In the genomic region with DNA sequence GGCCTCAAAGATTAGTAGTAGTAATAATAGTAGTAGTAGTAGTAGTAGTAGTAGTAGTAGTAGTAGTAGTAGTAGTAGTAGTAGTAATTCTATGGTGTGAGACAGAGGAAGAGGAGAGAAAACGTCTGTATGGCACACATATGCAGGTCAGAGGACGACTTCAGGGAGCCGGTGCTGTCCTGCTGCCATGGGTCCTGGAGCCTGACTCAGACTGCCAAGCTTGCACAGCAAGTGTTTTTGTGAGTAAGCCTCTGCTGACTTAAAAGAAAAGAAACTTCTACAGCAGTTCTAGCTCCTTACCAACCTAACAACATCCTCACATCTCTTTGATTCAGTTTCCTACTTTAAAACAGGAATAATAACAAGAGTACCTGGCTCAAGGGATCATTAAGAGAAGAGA, we compare ENCODE assay signal across 22 mouse cellular contexts.
"Had no signal": no experiment of that assay in that cellular context is flagged by ENCODE, and none has a peak within 500 bp of the region (broad histone marks: within the 10 kb centered on the region; RNA-seq: fewer than 3 reads in every experiment).

No protein-coding gene starts in this region.

- H3K4me3 ChIP-seq: layer of hippocampus, adult 2 months; limb, embryonic 10.5 days; limb, embryonic 13.5 days; liver, embryonic 12.5 days; liver, embryonic 15.5 days; lung, embryonic 15.5 days; megakaryocyte, embryonic 14.5 days; midbrain, embryonic 10.5 days; midbrain, embryonic 13.5 days; neural tube, embryonic 12.5 days; neural tube, embryonic 15.5 days had no signal

- H3K27ac ChIP-seq: kidney, postnatal 0 days; layer of hippocampus, adult 2 months; limb, embryonic 10.5 days; liver, embryonic 12.5 days; liver, embryonic 15.5 days; lung, embryonic 15.5 days; midbrain, embryonic 10.5 days; midbrain, embryonic 13.5 days; neural tube, embryonic 12.5 days; neural tube, embryonic 15.5 days had no signal

- H3K36me3 ChIP-seq: limb, embryonic 13.5 days; liver, embryonic 15.5 days; lung, embryonic 15.5 days; neural tube, embryonic 12.5 days; neural tube, embryonic 15.5 days had no signal

- H3K9ac ChIP-seq: limb, embryonic 13.5 days; liver, embryonic 12.5 days; liver, embryonic 15.5 days; lung, embryonic 15.5 days; midbrain, embryonic 13.5 days; neural tube, embryonic 12.5 days; neural tube, embryonic 15.5 days had no signal

- H3K9me3 ChIP-seq: limb, embryonic 10.5 days; limb, embryonic 13.5 days; liver, embryonic 12.5 days; liver, embryonic 15.5 days; lung, embryonic 15.5 days; megakaryocyte, embryonic 14.5 days; midbrain, embryonic 10.5 days; midbrain, embryonic 13.5 days; neural tube, embryonic 12.5 days; neural tube, embryonic 15.5 days had no signal

- ATAC-seq: liver, embryonic 12.5 days; midbrain, embryonic 13.5 days; midbrain, embryonic 16.5 days had no signal

- H3K27me3 ChIP-seq: limb, embryonic 13.5 days; liver, embryonic 12.5 days; liver, embryonic 15.5 days; lung, embryonic 15.5 days; midbrain, embryonic 13.5 days; neural tube, embryonic 12.5 days; neural tube, embryonic 15.5 days had no signal

- DNase-seq: kidney, adult 9 months; kidney, postnatal 25 days; layer of hippocampus, adult 9-11 months; liver; lung, adult 18-20 months; lung, postnatal 10 days; lung, postnatal 36 days; thymus, adult 18-20 months; thymus, postnatal 4 days had no signal

- H3K4me1 ChIP-seq: liver, embryonic 15.5 days; midbrain, embryonic 10.5 days; midbrain, embryonic 13.5 days; neural tube, embryonic 12.5 days; neural tube, embryonic 15.5 days had no signal

- H3K4me2 ChIP-seq: limb, embryonic 13.5 days; liver, embryonic 12.5 days; liver, embryonic 15.5 days; lung, embryonic 15.5 days; midbrain, embryonic 13.5 days; neural tube, embryonic 12.5 days; neural tube, embryonic 15.5 days had no signal
